Mouse (Mus musculus) yolk sac, embryonic 10.5 days (tissue): ENCODE results near the gene Pitx1.

ENCODE experiments used
- DNase-seq: peaks from one replicate; pipeline ENCODE4 v3.0.0-alpha.2; 2017; ENCODE audit warnings: low spot score

Gene Pitx1

DNA sequence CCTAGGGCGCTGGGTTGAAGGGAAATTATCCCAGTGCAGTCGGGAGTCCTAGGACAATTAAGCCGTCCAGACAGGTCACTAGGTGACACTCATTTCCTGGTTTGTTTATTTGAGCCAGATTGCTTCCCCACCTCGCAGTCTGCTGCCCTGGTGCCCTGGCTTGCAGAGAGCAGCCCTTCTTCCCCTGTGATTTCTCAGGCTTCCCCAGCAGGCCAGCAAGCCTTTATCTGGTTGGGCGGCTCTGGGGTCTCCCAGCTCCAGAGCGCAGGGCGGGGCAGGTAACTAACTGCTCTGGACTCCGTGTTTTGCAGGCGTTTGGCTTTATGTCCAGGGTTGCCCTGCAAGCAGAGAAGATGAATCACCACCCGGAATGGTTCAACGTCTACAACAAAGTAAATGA, 60.9 kb downstream of the Pitx1 start:
- DNase-seq, result peak; percentile 30
